Mouse (Mus musculus) adrenal gland, adult (tissue): Measurements from ENCODE around the gene Pde4c.

ENCODE experiments used
- DNase-seq, 2 experiments: peaks; one replicate each; pipeline ENCODE4 v3.0.0; 2022 to 2023; ENCODE audit warnings: low spot score in 1 of 2; ENCODE audit not compliant: inconsistent age in 2 of 2

Gene Pde4c

DNA sequence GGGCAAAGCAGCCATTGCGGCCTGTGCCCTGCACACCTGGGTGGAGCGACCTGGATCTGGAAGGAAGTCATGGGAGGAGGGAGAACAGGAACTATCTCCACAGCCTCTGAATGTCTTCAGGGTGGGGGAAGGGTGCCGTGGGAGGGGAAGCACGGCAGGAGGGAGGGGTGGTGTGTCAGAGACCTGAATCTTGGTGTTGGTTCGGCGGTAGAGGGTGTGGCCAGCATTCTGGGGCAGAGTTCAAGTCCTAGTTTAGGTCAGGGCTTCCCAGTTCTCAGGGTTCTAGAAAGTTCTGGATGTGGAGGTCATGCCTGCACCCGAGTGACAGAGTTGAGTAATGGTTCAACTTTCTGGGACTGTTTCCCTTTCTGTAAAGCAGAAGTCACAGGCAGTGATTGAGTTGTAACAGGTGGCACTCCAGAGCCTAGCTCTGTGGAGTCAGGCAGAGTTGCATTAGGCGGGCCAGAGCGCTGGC is 3.7 kb upstream of the Pde4c start:
- DNase-seq, result peak; percentile 23 to 64

DNA sequence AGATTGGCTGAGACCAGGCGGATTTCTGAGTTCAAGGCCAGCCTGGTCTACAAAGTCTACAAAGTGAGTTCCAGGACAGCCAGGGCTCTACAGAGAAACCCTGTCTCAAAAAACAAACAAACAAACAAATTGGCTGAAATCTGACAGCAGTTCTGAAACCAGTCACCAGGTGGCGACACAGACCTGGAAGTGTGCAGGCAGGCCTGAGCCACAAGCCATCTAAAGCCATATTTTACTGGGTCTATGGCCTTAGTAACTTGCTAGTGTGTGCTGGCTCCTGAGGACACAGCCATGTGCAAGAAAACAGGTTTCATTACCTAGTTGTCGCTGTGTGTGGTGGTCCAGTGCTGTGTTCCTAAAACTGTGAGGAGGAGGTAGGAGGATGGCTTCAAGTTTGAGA is 2.8 kb upstream of the Pde4c start:
- DNase-seq, result peak; percentile 75 to 93

DNA sequence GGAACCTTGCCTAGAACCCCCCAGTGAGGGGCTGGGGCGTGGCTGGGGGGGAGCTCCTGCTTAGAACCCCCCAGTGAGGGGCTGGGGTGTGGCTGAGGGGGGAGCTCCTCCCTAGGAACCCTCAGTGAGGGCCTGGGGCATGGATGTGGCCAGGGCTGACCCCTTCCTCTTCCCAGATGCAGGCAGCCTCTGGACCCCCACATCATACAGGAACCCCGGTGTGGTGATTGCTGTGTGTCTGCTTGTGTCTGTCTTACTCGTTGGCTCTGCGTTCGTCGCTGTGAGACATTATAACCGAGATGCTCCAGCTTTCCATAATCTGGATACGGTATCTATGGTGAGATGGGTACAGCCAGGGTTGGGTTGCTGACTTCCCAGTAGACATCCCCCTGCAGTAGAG is 1.9 kb upstream of the Pde4c start:
- peak in 1 of 2 experiments; percentile 12 for DNase-seq

DNA sequence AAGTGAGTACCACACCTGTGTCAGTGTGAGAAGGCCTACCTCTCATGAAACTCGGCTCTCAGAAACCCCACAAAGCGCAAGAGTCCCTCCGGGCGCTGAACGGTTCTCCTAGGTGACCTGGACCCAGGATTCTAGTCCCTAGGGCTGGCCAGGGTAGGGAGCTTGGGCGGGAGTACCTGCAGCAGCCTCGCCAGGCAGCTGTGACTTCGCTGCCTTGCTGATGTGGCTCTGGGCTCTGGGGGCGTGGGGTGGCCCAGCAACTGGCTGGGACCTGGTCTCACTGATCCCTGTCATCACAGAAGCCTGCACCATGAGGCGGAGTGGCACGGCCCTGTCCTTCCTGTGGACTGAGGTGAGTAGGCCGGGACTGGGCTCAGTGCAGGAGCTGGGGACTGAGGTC is 696 bp downstream of the Pde4c start:
- DNase-seq, result no peak

DNA sequence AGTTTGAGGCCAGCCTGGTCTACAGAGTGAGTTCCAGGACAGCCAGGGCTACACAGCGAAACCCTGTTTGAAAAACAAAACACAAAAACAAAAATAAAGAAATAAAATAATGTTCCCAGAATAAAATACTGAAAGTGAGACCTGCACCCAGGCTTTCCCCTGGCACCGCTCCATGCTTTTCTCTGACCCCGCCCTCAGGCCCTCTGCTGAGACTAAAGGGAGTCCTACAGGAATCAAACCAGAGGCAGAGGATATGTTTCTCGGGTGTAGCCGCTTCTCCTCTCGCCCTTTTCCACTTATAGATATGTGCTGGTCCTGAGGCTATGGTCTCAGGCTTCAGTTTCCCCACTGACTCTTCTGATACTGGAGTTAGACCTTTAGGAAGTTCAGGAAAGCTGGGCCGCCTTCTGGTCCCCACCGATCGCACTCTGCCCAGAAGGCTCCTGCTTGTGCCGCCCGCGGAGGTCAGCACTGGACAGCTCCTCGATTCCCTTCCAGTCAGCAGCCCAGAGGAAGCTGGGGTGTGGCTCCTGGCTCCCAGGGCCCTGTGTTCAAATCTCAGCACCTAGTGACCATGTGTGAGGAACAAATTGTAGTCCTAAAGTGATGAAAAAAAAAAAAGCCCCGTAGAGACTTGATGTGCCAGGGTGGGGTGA is 2.4 kb downstream of the Pde4c start:
- DNase-seq, result peak; percentile 23 to 56

DNA sequence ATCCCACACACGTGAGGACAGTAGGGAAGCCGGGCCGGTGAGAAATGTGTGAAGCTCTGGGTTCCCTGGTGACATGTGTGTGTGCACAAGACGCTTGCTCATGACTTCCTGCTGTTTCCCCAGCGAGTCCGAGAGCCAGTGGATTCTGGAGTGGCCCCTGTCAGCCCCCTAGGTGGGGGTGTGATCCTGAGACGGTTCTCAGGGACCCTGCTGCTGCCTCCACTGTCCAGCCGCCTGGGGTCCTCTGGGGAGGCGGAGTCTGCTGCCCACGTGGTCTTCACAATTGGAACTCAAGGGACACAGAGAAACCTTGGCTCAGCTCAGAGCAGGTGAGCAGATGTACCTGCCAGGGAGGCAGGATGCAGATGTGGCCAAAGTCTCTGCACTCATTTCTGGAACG is 3.2 kb downstream of the Pde4c start:
- no peak for DNase-seq

DNA sequence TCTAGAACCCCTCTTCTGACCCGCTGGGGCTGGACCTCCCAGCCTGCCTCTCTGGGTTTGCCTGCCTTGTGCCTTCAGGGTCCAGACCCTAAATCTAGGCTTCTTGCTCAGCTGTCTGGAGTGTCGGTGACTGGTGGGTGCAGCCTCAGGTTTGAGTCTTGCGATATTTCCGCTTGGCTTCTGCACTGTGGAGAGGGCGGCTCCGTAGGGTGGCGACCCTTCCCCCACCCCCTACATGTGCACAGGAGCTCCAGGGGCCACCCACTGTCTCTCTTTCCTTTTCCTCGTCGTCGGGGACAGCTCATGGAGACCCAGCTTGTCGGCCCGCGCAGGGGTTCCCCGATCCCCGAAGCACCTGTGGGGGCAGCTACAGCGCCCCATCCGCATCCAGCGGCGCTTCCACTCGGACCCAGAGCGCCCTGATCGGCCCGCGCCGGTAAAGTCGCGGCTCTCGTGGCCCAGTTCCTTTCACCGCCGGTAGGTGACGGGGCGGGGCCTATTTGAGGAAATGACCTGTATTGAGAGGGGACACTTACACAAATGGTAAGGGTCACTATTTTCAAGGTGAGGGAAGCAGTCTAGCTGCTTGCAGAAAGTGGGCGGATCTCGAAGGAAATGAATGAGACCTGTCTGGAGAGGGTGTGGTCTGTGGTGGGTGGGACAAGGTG is 6.4 kb downstream of the Pde4c start:
- DNase-seq, result peak in 1 of 2 experiments; percentile 33

DNA sequence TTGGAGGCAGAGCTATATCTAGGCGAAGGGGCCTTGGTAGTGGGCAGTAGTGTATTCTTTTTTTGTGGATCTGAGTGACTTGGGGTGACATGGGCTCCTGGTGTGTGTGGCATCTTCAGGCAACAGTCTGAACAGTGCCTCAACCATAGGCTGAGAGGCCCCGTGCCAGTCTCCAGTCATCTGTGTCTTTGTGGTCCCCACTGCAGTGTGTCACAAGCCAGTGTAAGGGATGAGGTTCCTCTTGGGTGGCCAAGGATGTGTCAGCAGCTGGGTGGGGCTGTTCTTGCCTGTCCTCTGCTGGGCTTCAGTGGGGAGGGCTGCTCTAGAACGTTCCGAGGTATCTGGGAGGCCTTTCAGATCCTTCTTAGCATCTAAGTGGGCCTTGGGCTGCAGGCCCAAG is 7.4 kb downstream of the Pde4c start:
- no peak for DNase-seq

DNA sequence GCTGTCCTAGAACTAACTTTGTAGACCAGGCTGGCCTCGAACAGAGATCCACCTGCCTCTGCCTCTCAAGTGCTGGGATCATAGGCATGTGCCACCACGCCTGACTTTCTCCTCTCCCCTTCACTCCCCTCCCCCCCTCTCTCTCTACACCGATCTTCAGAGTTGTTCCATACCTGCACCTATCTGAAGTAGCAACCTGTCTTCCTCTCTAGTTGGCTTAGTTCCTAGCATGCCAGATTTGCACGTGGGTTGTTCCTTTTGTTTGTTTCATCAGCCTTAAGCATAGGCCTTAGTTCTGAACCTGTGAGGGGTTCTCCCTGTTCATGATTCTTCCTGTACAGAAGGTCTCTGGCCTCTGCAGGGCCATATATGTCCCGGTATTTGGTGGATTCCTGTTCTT is 14.2 kb downstream of the Pde4c start:
- no peak for DNase-seq

DNA sequence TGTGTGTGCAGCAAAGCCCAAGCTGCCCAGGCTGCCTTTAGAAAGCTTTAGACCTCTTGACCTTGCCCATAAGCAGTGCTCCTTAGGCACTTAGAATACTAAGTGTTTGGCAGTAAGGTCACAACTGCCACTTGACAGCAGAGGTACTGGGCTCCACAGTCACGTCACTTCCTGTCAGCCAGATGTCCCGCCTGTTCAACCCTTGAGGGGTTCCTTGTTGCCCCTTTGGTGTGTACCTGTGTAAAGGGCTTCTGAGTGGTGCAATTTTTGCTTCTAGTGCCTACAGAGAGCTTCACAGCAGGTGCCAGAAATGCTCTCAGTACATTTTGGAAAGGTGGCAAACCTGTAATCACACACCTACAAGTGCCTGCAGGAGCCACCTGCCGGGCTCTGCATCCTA is 14.7 kb downstream of the Pde4c start:
- DNase-seq, result no peak

DNA sequence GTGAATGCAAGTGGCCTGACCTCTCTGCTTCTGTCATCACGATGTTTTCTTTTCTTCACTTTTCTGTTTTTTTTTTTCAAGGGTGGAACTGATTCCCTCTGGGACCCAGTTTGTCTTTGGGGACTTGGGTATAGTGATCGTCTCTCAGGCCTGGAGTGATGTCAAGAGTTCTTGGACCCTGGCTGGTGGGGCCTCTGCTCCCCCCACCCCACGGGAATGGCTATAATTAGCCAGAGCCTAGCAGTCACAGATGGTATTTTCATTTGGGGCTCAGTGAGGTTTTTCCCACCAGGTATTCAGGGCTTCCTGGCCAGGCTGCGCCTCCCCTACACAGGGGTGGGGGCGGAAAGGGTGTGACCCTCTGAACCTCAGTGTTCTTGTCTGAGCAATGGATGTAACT is 18.1 kb downstream of the Pde4c start:
- DNase-seq, result no peak

DNA sequence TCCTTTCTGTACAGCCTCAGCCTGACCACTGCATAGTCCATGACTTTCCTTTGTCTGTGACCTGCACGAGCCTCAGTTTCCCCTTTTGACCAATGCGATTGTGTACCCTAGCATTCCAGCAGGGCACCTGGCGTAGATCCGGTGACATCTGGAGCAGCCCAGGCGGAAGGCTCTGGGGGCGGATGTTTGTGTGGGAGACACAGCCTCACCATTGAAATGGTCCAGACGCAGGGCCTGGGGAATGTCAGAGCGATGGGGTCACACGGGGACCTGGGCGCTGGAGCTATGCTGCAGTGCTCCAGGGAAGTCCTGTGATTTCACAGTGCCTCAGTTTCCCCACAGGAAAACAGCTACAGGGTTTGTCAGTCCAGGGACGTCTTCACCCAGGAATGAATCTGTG is 18.7 kb downstream of the Pde4c start:
- no peak for DNase-seq

DNA sequence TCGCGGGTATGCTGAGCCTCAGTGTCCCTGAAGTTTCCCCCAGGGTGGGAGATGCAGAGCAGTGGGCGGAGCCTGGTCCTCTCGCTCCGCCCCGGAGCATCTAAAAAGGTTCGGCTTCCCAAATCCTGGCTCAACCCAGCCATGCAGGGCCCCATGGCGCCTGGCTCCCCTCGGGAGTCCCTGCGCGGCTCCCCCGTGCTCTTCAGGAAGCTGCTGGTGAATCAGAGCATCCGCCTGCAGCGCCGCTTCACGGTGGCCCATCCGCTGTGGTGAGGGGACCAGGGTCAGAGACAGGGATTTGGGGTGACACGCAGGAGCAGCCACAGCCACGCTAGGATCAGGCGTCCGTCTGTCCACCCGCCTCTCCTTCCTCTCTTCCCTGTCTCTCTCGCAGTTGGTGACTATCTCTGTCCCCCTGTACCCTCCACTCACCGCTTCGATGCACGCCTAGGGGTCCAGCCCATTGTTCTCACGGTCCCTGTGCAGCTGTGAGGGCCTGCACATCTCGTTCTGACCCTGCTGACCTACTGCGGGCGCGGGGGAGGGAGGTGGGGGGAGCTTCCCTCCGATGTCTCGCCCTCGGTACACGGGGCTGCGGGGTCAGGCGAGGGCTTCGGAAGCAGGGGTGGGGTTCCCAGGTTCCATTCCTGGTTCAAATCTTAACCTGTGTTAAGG is 19.6 kb downstream of the Pde4c start:
- peak; percentile 45 to 58 for DNase-seq

DNA sequence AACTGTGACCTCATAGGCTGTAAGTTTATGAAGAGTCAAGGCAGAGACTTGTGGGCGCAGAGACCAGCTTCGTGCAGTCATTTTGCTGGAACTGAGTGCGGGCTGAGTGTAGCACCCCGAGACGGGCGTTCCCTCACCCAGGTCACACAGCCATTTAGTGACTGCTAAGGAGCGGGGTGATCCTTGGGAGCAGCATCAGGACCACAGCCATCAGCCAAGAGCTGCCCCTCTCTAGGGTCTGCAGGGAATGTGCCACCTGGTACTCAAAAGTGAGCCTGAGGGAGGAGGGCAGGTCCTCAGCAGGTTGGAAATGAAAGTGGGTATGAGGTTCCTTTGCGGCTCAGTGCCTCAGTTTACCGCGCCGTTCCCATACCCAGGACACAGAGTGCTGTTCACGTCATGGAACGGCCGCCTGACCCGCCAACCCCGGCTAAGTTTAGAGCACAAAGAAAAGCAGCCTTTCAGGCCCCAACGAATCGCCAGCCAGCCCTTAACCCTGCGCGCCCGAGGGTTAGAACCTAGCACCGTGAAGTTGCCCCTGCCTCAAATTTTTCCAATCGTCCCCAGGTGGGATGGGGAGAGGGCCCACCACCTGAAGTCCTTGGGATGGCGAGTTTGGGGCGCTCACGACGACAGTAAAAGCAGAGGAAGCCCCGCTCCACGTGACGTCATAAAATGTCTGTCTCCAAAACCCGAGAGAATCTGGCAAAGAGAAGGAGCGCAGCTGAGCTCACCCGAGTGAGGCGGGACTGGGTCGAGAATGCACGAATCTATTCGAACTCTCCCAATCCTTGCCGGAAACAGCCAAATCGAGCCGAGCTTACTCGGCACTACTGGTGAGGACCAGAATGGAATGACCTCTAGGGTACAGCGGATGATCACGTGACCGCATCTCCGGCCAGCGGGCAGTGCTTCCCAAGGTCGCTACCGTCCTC is 20.4 kb downstream of the Pde4c start:
- DNase-seq, result peak; percentile 82 to 91

DNA sequence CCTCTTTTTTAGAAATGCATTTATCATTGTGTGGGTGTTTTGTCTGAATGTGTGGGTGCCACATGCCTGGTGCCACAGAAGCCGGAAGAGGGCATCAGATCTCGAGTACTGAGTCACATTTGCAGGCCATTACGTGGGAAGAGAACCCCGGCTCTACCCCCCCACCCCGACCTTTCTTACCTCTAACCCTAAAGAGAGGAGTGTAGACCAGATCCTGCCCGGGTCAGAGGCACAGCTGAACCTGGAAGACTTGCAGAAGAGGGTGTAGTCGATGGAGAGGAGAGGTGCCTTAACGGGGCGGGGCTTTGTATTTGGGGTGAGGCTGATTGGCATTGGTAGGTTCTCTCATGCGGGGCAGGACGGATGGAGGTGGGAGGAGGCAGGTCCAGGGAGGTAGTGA is 21.3 kb downstream of the Pde4c start:
- peak; percentile 14 to 36 for DNase-seq

DNA sequence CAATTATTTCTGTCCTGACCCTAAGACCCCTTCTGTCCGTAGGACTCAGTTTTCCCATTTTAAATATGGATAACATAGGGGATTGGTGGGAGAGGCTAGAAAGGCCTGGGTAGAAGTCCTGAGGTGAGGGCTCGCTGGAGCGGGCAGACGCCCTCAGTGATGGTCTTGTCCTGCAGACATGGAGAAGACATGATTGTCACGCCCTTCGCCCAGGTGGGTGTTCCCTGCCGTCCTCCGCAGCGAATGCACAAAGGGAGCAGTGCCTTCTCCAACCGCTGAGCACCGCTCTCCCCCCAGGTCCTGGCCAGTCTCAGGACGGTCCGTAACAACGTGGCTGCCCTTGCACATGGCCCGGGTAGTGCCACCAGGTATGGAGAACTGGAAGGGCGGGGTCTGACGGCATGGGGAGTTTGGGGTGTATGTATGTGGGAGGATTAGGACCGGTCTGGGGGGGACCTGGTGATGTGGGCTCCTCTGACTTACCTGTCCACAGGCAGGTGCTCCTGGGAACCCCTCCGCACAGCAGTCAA is 22.2 kb downstream of the Pde4c start:
- peak in 1 of 2 experiments; percentile 13 for DNase-seq

DNA sequence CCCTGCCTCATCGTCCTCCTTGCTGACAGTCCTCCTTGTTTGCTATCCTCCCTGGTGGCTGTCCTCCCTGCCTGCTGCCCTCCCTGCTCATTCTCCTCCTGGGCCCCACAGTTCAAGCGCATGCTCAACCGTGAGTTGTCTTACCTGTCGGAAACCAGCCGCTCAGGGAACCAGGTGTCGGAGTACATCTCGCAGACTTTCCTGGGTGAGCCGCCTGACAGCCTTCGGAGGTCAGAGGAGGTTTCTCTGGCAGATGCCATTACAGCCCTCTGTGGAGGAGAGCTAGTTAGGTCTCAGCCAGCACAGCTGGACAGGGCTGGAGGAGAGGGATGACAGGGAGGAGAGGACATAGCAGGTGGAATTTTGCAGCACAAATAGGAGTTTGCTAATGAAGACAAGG is 23.2 kb downstream of the Pde4c start:
- no peak for DNase-seq

DNA sequence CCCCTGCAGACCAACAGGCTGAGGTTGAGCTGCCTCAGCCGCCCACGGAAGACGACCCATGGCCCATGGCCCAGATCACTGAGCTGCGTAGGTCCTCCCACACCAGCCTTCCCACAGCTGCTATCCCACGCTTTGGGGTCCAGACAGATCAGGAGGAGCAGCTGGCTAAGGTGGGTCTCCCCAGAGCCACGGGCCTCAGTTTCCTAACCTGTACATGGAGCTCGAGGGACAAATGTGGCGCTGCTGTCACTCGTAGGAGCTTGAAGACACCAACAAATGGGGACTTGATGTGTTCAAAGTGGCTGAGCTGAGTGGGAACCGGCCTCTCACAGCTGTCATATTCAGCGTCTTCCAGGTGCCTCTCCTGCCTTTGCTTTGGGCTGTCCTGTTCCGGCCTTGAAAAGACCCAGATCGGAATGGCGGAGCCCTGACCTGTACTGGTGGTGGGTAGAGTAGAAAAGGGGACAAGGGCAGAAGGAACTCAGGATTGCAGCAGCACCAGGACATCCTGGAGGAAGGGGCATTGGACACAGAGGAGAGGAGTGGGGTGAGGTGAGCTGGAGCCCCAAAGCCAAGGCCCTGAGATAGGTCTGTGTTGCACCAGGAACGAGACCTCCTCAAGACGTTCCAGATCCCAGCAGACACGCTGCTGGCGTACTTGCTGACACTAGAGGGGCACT is 23.8 kb downstream of the Pde4c start:
- DNase-seq, result no peak

DNA sequence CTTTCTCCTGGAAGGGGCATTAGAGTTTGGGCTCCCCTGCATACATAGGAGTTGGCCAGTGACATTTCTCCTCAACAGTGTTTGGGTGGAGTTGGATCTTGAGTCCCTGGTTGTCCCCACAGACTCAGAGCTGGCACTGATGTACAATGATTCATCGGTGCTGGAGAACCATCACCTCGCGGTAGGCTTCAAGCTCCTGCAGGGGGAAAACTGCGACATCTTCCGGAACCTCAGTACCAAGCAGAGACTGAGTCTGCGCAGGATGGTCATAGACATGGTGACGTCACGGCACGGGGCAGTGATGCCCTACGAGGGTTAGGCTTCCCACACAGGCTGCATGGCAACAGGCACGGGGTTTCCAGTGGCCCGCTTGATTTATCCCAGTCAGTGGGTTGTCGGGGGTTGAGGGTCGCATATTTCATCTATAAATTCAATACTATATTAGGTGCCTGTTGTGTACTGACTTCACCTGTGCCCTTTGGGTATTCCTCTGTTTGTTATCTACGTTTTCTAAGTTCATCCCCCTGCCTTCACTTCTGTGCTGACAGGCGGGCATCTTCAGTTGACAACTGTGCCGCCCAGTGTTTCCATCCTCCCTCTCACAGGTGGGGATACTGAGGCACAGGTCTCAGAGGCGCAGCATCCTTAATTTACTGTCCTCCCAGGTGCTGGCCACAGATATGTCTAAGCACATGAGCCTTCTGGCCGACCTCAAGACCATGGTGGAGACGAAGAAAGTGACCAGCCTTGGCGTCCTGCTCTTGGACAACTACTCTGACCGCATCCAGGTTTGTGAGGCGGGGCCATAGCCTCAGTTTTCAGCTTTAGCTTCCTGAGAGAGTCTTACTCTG is 25.0 kb downstream of the Pde4c start:
- DNase-seq, result no peak
